Mouse (Mus musculus): Measurements from ENCODE around the gene Map3k13. TPM values are rescaled to one million over a fixed set of nuclear protein-coding genes. Genes with fewer than 3 reads are reported as not detected.

The Map3k13 gene
- polyA plus RNA-seq, 1 experiment from 2014 or later: 0.66 TPM

DNA sequence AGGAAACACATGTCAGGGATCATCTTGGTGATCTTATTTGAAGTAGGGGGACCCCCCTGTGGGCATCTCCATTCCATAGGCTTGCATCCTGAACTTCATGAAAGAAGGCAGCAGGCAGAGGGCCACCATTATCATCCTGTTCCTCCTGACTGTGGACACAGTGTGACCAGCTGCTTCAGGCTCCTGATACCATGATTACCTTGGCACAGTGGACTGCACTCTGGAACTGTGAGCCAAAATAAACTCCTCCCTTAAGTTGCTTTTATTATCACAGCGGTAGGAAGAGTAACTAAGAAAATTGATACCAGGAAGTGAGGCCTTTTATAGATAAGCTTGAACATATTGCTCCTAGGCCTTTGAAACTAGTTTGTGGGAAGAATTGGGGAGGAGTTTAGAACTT lies 12.7 kb downstream of the Map3k13 start:
- no peak for DNase-seq (ENCODE audit: low spot score)

DNA sequence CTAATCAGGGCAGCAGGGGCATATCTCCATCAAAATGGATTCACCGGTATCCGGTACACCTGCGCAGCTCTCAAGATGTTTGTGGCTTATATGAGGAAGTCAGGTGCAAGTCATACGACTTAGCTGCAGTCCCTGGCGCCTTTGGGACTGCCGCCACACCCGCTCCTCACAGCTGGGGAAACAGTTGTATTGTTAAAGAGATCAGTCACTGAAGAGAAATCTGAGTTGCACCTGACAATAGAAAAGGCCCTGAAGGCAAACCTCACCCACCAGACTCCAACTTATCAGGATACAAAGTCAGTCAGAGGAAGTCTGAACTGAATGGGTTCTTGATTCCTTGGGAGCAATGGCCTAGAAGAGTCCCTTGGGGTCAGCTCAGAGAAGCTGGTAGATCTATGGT lies 13.6 kb downstream of the Map3k13 start:
- peak; percentile 75 for DNase-seq (ENCODE audit: low spot score)

DNA sequence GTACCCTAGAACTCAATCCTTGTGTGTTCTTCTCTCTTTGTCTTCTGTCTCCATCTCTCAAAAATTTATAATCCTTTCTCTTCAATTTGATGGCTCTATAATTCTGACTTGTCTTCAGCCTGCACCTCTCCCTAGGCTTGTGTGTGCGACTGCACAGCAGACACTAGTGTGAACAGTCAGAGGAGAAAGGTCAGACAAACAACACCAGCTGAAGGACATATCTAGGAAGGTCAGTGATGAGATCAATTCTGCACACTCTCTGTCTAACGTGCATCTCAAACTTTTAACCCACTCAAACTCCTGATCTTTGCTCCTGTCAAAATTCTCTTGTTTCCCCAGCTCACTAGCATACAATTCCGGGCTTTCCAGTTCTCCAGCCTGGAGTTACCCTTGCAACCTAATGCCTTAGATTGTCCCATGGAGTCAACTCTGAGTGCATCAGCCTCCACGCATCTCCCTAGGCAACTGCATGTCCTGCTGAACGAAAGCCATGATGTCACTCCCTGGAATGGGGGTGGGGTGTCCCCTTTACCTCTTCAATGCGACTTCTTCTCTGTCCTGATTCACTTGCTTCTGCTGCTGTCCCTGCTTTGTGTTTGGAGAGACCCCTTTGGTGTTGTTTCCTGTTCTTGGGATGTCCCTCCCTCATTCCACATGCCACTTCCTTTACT lies 19.2 kb downstream of the Map3k13 start:
- no peak for DNase-seq (ENCODE audit: low spot score)

DNA sequence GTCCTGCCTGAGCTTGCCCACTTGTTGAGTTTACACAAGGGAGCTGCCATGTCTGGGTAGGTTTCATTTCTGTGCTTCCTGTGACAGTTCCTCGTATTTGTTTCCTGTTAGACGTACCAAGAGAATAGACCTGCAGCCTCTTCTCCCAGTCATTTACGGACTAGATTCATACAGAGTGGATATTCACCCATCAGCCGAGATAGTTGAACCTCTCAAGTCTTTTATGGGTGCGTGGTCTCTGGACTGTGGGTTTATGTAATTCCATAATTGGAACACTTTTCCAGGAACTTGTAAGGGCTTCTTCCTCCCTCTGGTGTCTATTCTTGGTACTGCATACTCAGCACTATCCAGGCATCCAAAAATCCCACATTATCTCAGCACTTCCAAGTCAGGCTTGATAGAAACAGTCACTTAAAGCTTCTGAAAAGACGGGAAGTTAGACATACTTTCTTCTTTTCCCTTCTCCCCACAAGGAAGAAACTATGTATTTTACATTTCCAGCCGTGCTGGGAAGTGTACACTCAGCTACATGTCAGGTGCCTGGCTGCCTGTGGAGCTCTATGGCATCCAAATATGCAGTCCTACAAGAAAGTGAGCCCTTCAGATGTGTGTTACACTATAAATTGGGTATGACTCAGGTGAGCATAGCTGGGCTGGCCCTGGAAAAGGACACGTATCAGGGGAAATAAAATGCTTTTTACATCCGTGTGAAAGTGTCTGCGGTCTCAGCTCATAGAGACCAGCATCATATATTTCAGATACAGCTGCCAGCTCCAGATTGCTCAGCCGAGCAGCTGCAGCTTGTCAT lies 20.9 kb downstream of the Map3k13 start:
- peak; percentile 53 for DNase-seq (ENCODE audit: low spot score)

DNA sequence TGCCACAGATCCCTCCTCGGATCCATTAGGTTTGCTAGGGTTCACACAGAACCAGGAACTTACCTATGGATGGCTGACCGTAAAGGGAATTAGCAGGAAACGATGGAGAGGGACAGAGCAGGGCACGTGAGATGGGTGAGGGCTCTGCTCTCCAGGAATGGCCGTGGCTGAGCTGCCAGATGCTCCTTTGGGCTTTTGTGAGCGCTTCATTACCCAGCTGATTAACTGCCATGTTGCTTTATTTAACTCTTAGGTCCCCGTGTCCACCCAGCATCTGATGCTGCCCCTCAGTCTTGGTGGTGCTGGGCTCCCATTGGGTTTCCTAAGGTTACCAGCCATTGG lies 21.5 kb downstream of the Map3k13 start:
- DNase-seq (ENCODE audit: low spot score): no peak

DNA sequence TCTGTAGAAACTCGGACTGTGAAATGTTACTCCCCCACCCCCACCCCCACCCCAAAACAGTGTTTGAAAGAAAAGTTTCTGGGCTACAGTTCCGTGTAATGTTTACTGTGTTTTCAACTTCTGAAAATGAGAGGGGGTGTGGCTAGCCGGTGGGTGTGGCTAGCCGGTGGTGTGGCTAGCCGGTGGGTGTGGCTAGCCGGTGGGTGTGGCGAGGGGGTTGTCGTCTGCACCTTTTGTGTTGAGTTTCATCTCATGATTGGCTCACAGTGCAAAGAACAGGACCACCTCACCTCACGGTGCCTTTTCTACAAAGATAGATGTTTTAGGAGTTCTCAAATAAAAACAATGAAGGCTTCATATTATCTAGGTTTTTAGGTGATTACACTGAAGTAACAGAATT lies 24.0 kb downstream of the Map3k13 start:
- DNase-seq (ENCODE audit: low spot score): no peak

DNA sequence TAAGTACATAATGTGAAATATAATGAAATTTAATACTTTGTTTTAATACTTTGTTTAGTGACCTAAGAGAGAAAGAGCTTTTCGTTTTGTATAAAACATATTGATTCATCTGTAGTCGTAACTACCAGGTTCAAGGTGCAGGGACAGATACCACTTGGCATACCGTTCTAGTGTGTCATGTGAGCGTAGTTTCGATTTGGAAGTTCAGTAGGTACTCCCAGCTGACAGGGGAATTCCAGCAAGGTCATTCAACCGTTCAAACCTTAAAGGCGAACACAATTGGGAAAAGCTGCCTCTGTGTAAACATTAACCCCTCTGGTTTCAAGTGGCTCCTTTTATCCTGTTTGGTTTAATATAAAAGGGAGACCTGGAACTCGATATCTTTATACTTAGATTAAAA lies 24.5 kb downstream of the Map3k13 start:
- no peak for DNase-seq (ENCODE audit: low spot score)

DNA sequence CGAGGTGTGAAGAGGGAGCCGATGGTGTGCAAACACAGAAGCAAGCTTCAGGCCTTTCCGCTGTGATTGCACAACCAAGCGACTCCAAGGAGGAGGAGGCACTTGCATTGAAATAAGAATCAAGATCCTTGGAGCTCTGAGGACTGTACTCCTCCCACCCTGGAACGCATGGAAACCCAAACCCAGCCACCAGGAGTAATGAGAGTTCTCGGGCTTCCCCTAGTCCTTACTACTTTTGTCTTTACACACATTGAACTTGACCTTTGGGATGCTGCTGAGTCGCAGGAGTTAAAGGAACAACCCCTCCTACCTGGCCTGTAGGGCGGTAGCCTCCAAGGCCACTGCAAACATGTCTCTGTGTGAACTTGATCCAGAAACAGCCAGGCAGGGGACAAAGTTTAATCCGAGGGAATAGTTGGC lies 31.5 kb downstream of the Map3k13 start:
- no peak for DNase-seq (ENCODE audit: low spot score)

DNA sequence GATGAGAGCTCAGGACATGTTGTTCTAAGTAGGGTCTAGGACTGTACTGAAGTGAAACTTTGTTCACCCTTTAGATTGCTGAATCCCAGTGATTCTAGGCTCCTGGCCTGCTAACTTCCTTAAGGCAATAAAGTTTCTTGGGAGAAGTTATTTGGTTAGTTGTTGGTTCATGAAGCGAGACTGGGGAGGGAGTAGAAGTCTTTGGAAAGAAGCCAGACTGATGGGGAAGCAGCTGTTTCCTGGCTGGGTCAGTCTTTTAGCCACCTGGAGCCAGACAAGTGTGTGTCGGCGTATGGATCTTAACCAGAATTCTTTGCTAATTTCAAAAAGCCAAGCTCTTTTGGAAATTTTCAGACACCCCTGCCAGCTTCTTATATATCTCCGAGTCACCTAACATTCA lies 33.0 kb downstream of the Map3k13 start:
- DNase-seq (ENCODE audit: low spot score): no peak

DNA sequence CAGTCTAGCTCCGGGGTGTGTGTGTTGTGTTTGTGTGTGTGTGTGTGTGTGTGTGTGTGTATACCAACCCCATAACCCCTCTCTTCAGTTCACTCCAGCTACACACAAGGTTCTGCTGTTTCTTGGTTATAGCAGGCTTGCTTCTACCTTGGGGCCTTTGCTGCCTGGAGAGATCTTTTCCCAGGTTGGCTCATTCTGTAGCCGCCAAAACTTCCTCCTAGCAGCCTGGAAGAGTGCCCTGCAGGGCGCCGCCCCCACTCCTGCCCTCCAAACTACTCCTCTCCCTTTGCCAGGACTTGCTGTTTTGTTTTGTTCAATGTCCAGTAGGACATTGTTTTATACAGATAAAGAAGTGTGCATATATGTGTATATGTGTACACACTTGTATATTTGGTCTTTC lies 33.4 kb downstream of the Map3k13 start:
- no peak for DNase-seq (ENCODE audit: low spot score)

DNA sequence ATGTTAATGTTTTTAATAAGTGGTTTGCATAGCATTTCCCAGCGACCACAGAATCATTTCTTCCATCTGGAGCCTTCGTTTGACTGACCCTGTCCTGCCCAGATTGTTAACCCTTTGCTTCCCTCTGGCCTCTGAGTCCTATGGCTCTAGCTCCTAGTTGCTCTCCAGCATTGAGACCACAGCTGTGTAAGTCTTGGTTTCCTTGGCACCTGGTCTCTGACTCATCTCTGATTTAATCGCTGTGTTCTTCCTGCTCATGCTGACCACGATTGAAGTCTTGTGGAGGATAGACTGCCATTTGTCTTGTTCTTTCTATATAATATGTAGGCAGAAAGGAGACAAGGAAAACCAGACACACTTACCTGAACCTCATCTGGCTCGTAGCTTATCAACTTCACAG lies 35.6 kb downstream of the Map3k13 start:
- DNase-seq (ENCODE audit: low spot score): peak; percentile 65

DNA sequence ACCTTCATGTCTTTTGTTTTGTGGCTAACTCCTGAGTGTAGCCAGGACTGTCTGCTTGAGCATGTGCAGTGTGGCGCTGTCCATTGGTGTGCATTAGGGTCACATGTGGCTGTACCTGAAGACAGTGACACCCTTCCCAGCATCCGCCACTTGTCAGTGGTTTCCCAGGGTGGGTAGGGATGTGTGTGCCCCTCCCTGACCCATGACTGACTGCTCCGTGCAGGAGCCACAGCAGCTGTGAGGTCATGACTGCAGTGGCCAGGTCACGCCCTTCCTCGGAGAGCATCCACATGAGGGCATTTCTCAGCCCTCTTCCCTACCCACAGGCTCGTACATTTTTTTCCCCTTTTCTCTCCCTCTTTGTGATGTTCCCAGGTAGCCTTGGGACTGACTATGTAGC lies 36.6 kb downstream of the Map3k13 start:
- DNase-seq (ENCODE audit: low spot score): no peak

DNA sequence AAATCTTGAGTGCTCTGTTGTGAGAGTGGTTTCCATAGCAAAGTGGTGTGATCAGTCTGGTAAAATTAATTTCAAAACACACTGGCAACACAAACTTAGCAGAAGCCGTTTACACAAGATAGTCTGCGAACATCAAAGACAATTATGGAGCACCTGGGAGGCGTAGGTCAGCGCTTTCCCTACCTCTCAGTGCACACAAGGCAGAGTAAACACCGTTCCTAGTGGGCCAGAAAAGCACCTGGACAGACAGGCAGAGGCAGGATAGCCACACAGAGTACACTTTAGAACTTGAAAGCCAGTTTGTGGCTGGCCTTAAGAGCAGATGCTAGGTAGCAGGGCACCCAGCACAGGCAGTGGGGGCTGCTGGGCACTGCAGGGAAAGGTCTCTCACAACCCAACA lies 37.6 kb downstream of the Map3k13 start:
- no peak for DNase-seq (ENCODE audit: low spot score)

DNA sequence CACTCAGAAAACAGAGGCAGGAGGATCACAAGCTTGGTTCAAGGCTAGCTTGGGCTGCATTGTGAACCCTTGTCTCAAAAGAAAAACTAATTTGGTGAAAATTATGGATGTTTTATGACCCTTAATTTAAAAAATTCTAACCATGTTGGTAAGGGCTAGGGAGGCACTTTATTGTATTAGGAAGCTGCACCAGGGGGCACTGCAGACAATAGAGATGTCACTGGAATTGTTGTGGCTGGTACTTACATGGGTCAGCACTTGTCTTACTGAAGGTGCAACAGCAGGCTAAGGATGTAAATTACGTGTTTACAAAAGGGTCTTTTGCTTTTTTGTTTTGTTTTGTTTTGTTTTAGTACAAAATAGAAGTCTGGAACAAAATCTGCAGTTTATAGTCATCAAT lies 39.3 kb downstream of the Map3k13 start:
- DNase-seq (ENCODE audit: low spot score): no peak

DNA sequence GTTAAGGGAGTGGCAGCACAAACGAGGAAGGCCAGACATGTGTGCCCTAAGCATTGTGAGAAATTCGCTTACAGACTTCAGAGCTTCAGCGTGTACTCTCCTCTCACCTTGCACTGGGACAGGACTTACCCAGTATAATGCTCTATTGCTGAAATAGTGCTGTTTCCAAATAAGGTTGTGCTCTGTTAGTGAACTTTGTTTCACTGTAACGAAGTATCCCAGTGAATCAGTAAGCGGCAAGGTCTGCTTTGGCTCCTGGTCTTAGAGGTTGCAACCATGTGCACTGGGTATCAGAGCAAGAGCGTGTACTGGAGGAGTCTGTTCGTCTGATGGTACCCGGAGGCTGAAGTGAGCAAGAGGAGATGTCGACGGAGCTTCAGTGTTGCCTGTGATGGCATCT lies 39.8 kb downstream of the Map3k13 start:
- DNase-seq (ENCODE audit: low spot score): no peak

DNA sequence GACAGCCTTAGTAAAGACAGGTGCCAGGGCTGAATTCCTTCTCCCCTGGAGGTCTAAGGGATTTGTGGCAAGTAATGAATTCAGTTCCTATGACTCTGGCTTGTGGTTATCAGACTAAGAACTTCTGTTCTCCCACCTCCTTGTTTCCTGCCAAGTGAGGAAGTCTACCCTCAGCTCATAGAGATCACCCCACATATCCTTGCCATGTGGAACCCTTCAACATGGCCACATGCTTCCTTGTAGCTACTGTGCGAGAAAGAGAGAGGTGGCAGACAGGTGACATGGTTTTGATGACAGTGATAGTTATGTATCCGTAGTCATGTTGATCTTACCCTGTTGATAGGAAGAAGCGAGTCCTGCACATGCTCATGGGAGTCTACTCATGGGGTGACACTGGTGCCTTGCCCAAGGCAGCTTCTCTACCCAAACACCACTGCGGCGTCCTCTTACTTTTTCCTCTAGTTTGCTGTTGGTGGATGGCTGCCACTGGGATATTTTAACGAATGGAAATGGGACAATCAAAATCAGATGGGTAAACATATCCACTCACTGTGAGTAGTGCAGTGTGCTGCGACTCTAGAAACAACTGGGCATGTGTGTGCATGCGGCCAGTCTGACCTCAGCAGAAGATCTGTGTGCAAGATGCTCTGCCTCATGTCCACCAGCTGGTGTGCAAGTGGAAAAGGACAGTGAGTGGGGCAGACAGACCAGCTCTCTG lies 40.9 kb downstream of the Map3k13 start:
- DNase-seq (ENCODE audit: low spot score): peak; percentile 55

DNA sequence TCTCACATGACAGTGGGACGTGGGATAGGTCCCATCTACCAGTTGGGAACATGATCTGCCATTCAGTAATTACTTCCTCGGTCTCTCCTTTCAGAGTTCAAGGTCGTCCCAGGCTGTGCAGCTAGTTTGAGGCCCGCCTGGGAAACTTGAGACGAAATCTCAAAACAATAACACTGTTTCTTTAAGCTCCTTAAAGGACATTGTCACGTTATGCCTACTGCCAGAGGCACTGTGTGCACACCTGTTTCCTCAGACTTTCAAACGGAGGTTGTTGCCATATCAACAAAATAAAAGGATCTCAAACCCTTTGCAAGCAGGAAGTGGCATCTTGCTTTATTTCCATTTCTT lies 41.4 kb downstream of the Map3k13 start:
- DNase-seq (ENCODE audit: low spot score): peak; percentile 85

DNA sequence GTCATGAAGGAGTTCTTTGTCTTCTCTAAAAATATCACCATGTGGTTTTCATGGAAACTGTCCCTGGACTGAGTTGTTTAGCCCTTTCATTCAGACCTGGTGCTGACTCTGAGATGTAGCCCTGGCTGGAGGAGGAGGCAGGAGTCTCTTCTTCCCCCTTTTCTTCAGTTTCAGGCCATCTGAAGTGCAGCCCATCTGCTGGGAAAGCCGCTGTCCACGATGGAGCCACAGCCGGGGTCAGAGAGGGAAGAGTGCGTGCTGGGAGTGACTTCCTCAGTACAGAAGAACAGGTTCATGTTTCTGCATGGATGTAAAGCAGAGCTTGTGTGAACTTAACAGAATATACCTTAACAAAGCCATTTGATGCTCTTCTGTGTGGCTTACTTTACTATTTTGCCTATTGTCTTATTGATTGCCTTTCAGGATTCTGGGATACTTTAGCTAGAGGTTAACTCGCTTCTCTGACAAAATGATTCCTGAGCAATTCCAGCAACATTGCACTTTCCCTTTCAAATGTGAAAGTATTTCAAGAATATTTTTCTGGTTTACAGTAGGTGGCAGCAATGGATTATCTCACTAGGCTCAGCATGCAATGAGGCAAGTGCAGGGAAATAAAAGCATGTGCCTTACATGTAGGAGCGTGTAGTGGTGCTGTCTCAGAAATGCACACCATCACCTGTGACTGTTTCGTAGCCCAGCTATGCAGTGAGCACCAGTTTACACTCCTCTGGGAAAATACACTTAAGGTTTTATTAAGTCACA lies 42.3 kb downstream of the Map3k13 start:
- DNase-seq (ENCODE audit: low spot score): peak; percentile 73

DNA sequence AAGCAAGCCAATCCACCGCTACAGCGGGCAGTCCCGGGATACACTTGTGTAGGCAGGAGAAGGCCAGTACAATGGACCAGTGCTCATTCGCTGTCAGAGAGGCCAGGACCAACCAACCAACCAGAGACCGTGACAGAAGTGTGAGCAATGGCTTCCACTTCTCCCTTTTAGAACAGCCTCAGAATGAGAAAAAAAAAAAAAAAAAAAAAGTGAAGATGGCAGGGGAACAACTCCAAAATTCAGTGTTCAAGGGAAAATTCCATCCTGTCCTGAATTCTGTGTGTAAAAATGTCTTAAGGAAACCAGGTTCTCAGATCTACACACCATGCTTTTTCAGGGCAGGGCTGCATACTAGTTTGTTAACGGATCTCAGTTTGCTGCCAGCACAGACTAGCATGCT lies 43.5 kb downstream of the Map3k13 start:
- DNase-seq (ENCODE audit: low spot score): no peak

DNA sequence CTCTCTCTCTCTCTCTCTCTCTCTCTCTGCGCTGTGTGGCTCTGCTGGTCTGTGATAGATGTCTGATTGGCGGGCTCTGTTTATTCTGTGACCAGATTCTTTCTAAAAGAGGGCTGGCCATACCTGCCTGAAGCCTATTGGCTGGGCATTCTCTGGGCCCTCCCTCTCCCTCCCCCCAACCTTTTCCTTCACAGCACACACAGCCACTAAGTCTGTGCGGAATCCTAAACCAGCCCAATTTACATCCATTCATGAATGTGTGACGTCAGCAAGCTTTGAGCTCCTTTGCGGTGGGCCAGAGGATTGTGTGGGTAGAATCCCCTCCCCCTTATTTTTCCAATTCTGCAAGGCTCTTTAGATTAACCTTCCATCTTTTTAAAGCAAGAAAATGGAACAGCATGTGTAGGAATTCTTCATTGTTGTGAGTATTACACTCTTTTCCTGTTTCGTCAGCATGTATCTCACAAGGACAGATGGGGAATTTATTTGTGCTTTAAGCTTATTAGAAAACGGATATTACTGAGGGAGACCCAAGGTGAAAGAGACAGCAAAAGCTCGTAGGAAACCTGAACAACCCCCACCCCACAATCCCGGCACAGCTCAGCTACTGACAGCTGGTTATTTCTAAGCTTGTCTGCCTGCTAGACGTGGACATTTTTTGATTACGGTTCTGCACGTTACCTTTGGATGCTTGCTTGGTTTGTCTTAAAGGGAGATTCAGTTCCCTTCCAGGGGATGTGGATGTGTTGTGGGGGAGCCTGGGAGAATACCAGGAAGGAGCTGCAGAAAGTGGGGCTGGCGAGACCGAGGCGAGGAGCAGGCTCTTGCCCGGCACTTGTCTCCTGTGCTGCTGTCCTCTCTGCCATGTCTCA lies 51.9 kb downstream of the Map3k13 start:
- DNase-seq (ENCODE audit: low spot score): peak; percentile 71

DNA sequence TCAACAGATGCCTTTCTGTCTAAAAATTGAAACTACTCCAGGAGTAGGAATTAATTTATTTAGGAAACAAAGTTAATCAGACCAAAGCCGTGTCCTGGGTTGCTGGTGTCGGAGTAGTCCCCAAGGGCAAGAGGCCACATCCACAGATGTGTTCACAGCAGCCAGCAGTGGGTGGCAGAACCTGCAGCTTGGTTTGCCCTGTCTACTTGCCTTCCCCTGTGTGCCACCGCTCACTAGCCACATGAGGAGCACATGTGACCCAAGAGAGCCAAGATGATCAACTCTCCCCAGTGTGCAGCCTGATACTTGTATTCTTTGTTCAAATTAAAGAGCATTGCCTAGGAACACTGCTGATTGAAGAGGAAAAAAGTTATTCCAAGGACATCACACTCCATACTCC lies 54.3 kb downstream of the Map3k13 start:
- DNase-seq (ENCODE audit: low spot score): no peak
